Mouse (Mus musculus) MEL (cell line): ENCODE results near the gene Gm3952. TPM values are rescaled to one million over a fixed set of nuclear protein-coding genes. Genes with fewer than 3 reads are reported as not detected.

Source experiments
- DNase-seq: peaks from one replicate; pipeline ENCODE4 v3.0.0; 2011; ENCODE audit warnings: low read depth, low spot score
- H3K27ac ChIP-seq: 2 replicates; pipeline ENCODE4 v1.5.1; 2012; ENCODE audit warnings: low read depth, mild to moderate bottlenecking, control low read depth, low read length, moderate library complexity; ENCODE audit not compliant: control insufficient read depth
- H3K27me3 ChIP-seq, 2 experiments: fragments of 150-350 bp in 1 of 2; sonication (generic) in 1 of 2; 2 replicates each; pipeline ENCODE4 v1.6.1; 2012; ENCODE audit warnings: low read length in 2 of 2, mild to moderate bottlenecking in 2 of 2, improper control_type of control experiment in 1 of 2, moderate library complexity in 1 of 2; ENCODE audit not compliant: insufficient read depth in 2 of 2, control insufficient read depth in 1 of 2
- H3K36me3 ChIP-seq, 2 experiments: 2 replicates each; pipeline ENCODE4 v1.6.1; 2012 to 2014; ENCODE audit warnings: low read length in 2 of 2, improper control_type of control experiment in 1 of 2, inconsistent platforms in 1 of 2, mild to moderate bottlenecking in 1 of 2; ENCODE audit not compliant: insufficient read depth in 2 of 2, control insufficient read depth in 1 of 2
- H3K4me1 ChIP-seq, 2 experiments: fragments of 150-350 bp in 1 of 2; sonication (generic) in 1 of 2; 2 replicates each; pipeline ENCODE4 v1.6.1; 2012; ENCODE audit warnings: low read length in 2 of 2, improper control_type of control experiment in 1 of 2, mild to moderate bottlenecking in 1 of 2; ENCODE audit not compliant: insufficient read depth in 2 of 2, control insufficient read depth in 1 of 2
- H3K4me3 ChIP-seq, 2 experiments: fragments of 150-350 bp in 1 of 2; sonication (generic) in 1 of 2; 2 replicates each; pipeline ENCODE4 v1.5.1; 2012; ENCODE audit warnings: low read depth in 2 of 2, low read length in 2 of 2, mild to moderate bottlenecking in 2 of 2, moderate library complexity in 2 of 2, control low read depth in 1 of 2, improper control_type of control experiment in 1 of 2; ENCODE audit not compliant: control insufficient read depth in 1 of 2, insufficient read depth in 1 of 2
- H3K79me2 ChIP-seq: 2 replicates; pipeline ENCODE4 v1.6.1; 2012; ENCODE audit warnings: mild to moderate bottlenecking, low read length, moderate library complexity; ENCODE audit not compliant: control insufficient read depth, poor library complexity, insufficient read depth
- H3K9ac ChIP-seq: 2 replicates; pipeline ENCODE4 v1.6.1; 2012; ENCODE audit warnings: low read depth, mild to moderate bottlenecking, control low read depth, low read length, moderate library complexity; ENCODE audit not compliant: control insufficient read depth, poor library complexity, severe bottlenecking
- H3K9me3 ChIP-seq: fragments of 150-350 bp; sonication (generic); replicated peaks from 2 replicates; pipeline ENCODE4 v1.6.1; 2012; ENCODE audit warnings: mild to moderate bottlenecking, low read length, improper control_type of control experiment, moderate library complexity; ENCODE audit not compliant: insufficient read depth
- BHLHE40 ChIP-seq: IDR thresholded peaks from 2 replicates; pipeline ENCODE4 v1.6.1; 2012; ENCODE audit warnings: low read depth, mild to moderate bottlenecking, inconsistent platforms, low read length, improper control_type of control experiment, borderline replicate concordance
- CHD1 ChIP-seq: IDR thresholded peaks from 2 replicates; pipeline ENCODE4 v1.6.1; 2012; ENCODE audit warnings: low read depth, mild to moderate bottlenecking, inconsistent platforms, low read length, improper control_type of control experiment
- CHD2 ChIP-seq: IDR thresholded peaks from 2 replicates; pipeline ENCODE4 v1.6.1; 2011; ENCODE audit warnings: low read length, improper control_type of control experiment
- E2F4 ChIP-seq: IDR thresholded peaks from 2 replicates; pipeline ENCODE4 v1.6.1; 2011; ENCODE audit warnings: low read depth, low read length, improper control_type of control experiment, borderline replicate concordance
- ELF1 ChIP-seq: IDR thresholded peaks from 2 replicates; pipeline ENCODE4 v1.6.1; 2014; ENCODE audit warnings: low read depth, mild to moderate bottlenecking, inconsistent platforms, low read length, improper control_type of control experiment, moderate library complexity
- EP300 ChIP-seq, 2 experiments: IDR thresholded peaks; 2 replicates each; pipeline ENCODE4 v1.6.1; 2011; ENCODE audit warnings: improper control_type of control experiment in 2 of 2, low read length in 2 of 2, low read depth in 1 of 2, mild to moderate bottlenecking in 1 of 2
- ETS1 ChIP-seq: IDR thresholded peaks from 2 replicates; pipeline ENCODE4 v1.6.1; 2012; ENCODE audit warnings: low read depth, mild to moderate bottlenecking, inconsistent platforms, low read length, improper control_type of control experiment, moderate library complexity
- GATA1 ChIP-seq: IDR thresholded peaks from 2 replicates; pipeline ENCODE4 v1.6.1; 2011; ENCODE audit warnings: low read depth, low read length, improper control_type of control experiment
- HCFC1 ChIP-seq: IDR thresholded peaks from 2 replicates; pipeline ENCODE4 v1.6.1; 2012; ENCODE audit warnings: low read depth, mild to moderate bottlenecking, inconsistent platforms, low read length, improper control_type of control experiment, moderate library complexity
- JUND ChIP-seq: IDR thresholded peaks from 2 replicates; pipeline ENCODE4 v1.6.1; 2011; ENCODE audit warnings: low read depth, mild to moderate bottlenecking, improper control_type of control experiment, low read length
- KAT2A ChIP-seq: conservative IDR thresholded peaks from 2 replicates; pipeline ENCODE4 v1.6.1; 2012; ENCODE audit warnings: low read depth, low read length, improper control_type of control experiment, inconsistent platforms
- MAFK ChIP-seq: IDR thresholded peaks from 2 replicates; pipeline ENCODE4 v1.6.1; 2011; ENCODE audit warnings: low read depth, mild to moderate bottlenecking, low read length, improper control_type of control experiment, borderline replicate concordance
- MYC ChIP-seq: IDR thresholded peaks from 2 replicates; pipeline ENCODE4 v1.6.1; 2011; ENCODE audit warnings: low read depth, mild to moderate bottlenecking, low read length, improper control_type of control experiment, moderate library complexity
- NELFE ChIP-seq: IDR thresholded peaks from 2 replicates; pipeline ENCODE4 v1.6.1; 2011; ENCODE audit warnings: low read depth, low read length, improper control_type of control experiment
- NRF1 ChIP-seq: IDR thresholded peaks from 2 replicates; pipeline ENCODE4 v1.6.1; 2014; ENCODE audit warnings: low read depth, mild to moderate bottlenecking, inconsistent platforms, low read length, improper control_type of control experiment, moderate library complexity; ENCODE audit not compliant: poor library complexity, insufficient read depth, severe bottlenecking
- POLR2A ChIP-seq, 2 experiments: IDR thresholded peaks; 2 replicates each; pipeline ENCODE4 v1.6.1; 2011 to 2012; ENCODE audit warnings: low read length in 2 of 2, mild to moderate bottlenecking in 2 of 2, control low read depth in 1 of 2, improper control_type of control experiment in 1 of 2, low read depth in 1 of 2, moderate library complexity in 1 of 2; ENCODE audit not compliant: control insufficient read depth in 1 of 2, insufficient read depth in 1 of 2, poor library complexity in 1 of 2
- POLR2AphosphoS2 ChIP-seq: IDR thresholded peaks from 2 replicates; pipeline ENCODE4 v1.6.1; 2011; ENCODE audit warnings: low read length, improper control_type of control experiment
- RAD21 ChIP-seq: IDR thresholded peaks from 2 replicates; pipeline ENCODE4 v1.6.1; 2011; ENCODE audit warnings: mild to moderate bottlenecking, low read depth, low read length, improper control_type of control experiment
- RCOR1 ChIP-seq: IDR thresholded peaks from 2 replicates; pipeline ENCODE4 v1.6.1; 2012; ENCODE audit warnings: low read depth, mild to moderate bottlenecking, inconsistent platforms, low read length, improper control_type of control experiment
- TBP ChIP-seq: IDR thresholded peaks from 2 replicates; pipeline ENCODE4 v1.8.0; 2011; ENCODE audit warnings: low read depth, low read length, improper control_type of control experiment
- TCF12 ChIP-seq: IDR thresholded peaks from 2 replicates; pipeline ENCODE4 v1.6.1; 2014; ENCODE audit warnings: low read depth, mild to moderate bottlenecking, inconsistent platforms, low read length, improper control_type of control experiment, moderate library complexity
- UBTF ChIP-seq: IDR thresholded peaks from 2 replicates; pipeline ENCODE4 v1.6.1; 2012; ENCODE audit warnings: low read depth, mild to moderate bottlenecking, inconsistent platforms, low read length, improper control_type of control experiment, moderate library complexity, borderline replicate concordance; ENCODE audit not compliant: insufficient read depth
- USF1 ChIP-seq: IDR thresholded peaks from 2 replicates; pipeline ENCODE4 v1.6.1; 2014; ENCODE audit warnings: low read depth, mild to moderate bottlenecking, inconsistent platforms, low read length, improper control_type of control experiment, moderate library complexity
- USF2 ChIP-seq, 2 experiments: IDR thresholded peaks; 2 replicates each; pipeline ENCODE4 v1.6.1; 2011 to 2012; ENCODE audit warnings: improper control_type of control experiment in 2 of 2, low read length in 2 of 2, borderline replicate concordance in 1 of 2, inconsistent platforms in 1 of 2, low read depth in 1 of 2, mild to moderate bottlenecking in 1 of 2; ENCODE audit not compliant: insufficient read depth in 1 of 2
- ZNF384 ChIP-seq: IDR thresholded peaks from 2 replicates; pipeline ENCODE4 v1.6.1; 2012; ENCODE audit warnings: low read depth, mild to moderate bottlenecking, inconsistent platforms, low read length, improper control_type of control experiment
- polyA plus RNA-seq, 2 experiments: library from polyadenylated mRNA; stranded (reverse) in 1 of 2; unstranded in 1 of 2; fragments of >175 nt in 1 of 2; fragments of >200 nt in 1 of 2; gene quantifications; 2 replicates each; pipeline versions ENCODE4 v1.2.1 to v1.2.4; 2012; ENCODE audit warnings: low replicate concordance in 2 of 2, low read depth in 1 of 2; ENCODE audit not compliant: insufficient read length in 2 of 2, insufficient read depth in 1 of 2, missing spikeins in 1 of 2
- total RNA-seq: library from RNA; depleted of rRNA; stranded (reverse); fragments of 300-350 nt; gene quantifications from 2 replicates; pipeline ENCODE4 v1.2.3, GENCODE M21; 2012

The Gm3952 gene
- total and polyA plus RNA-seq, 3 experiments, result not detected

DNA sequence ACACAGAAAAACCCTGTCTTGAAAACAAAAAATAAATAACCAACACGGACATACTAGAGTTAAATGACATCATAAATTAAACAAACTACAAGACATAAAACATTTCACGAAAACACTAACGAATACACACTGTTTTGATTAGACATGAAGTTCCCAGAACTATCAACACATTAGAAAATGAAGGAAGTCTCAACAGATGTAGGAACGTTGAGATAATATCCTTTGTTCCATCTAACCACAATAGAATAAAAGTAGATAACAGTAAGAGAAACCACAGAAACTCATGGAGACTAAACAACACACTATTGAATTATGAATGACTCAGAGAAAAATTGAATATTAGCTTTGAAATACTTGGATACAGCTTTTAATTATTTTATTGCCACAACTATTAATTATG, 14.0 kb upstream of the Gm3952 start:
- no peaks in the 10 kb centered on the region for H3K79me2 ChIP-seq
- no peak overlapping the region for H3K27ac ChIP-seq
- TF ChIP-seq KAT2A (no peak), ETS1 (peak; percentile 26; the same call in 1 of the 2 replicates), HCFC1 (no peak), E2F4 (no peak), RCOR1 (no peak), CHD1 (no peak), CHD2 (no peak), NRF1 (no peak), NELFE (no peak), ZNF384 (no peak), MYC (no peak), UBTF (no peak), POLR2A (IDR thresholded peaks at IDR 0.05; ENCODE audit: control insufficient read depth in 1 of 2, insufficient read depth in 1 of 2, low read depth in 1 of 2, low read length in 2 of 2, poor library complexity in 1 of 2) (no peak), BHLHE40 (no peak), TCF12 (peak; percentile 33; the same call in 1 of the 2 replicates), USF2 (IDR thresholded peaks at IDR 0.05; ENCODE audit: borderline replicate concordance in 1 of 2, insufficient read depth in 1 of 2, low read depth in 1 of 2, low read length in 2 of 2) (no peak), JUND (no peak), GATA1 (0 out of 2 replicates have a peak, but pooled peaks have one; percentile 32), USF1 (no peak), TBP (no peak), MAFK (no peak), POLR2AphosphoS2 (no peak), ELF1 (no peak), RAD21 (no peak), EP300 (IDR thresholded peaks at IDR 0.05; ENCODE audit: low read depth in 1 of 2, low read length in 2 of 2) (peak; percentile 55 to 65)
- H3K9ac ChIP-seq, result no peak overlapping the region
- H3K4me1 ChIP-seq, result peaks cover 2 to 5% of the 10 kb centered on the region in 2 experiments; a peak in 2 of 4 replicates
- H3K9me3 ChIP-seq, result no peaks in the 10 kb centered on the region
- peak; percentile 14 for DNase-seq
- no peaks in the 10 kb centered on the region for H3K27me3 ChIP-seq
- H3K4me3 ChIP-seq, result no peak overlapping the region
- peaks cover 0 to 5% of the 10 kb centered on the region in 2 experiments; a peak in 2 of 4 replicates for H3K36me3 ChIP-seq
